Mouse (Mus musculus): ENCODE data around the gene Olfr490.

- TF ChIP-seq POLR2A (IDR thresholded peaks at IDR 0.05; ENCODE audit: insufficient read depth, low read depth, low read length) (no peak), CTCF (IDR thresholded peaks at IDR 0.05) (no peak)
Observed at GRCm38 (mm10) chr7:108288834-108289233, at the start of gene Olfr490.
